Mouse (Mus musculus) ES-E14 (cell line): Measurements from ENCODE around the gene Cfhr1.

ENCODE experiments used
- CHD2 ChIP-seq: IDR thresholded peaks from 2 replicates; pipeline ENCODE4 v1.6.1; 2014; ENCODE audit warnings: mild to moderate bottlenecking, low read depth, low read length, inconsistent platforms
- MAFK ChIP-seq: IDR thresholded peaks from 2 replicates; pipeline ENCODE4 v1.6.1; 2014; ENCODE audit warnings: mild to moderate bottlenecking, low read depth, low read length, inconsistent platforms; ENCODE audit not compliant: insufficient read depth
- ZC3H11A ChIP-seq: IDR thresholded peaks from 2 replicates; pipeline ENCODE4 v1.6.1; 2012; ENCODE audit warnings: low read depth, mild to moderate bottlenecking, inconsistent platforms, low read length, borderline replicate concordance

DNA sequence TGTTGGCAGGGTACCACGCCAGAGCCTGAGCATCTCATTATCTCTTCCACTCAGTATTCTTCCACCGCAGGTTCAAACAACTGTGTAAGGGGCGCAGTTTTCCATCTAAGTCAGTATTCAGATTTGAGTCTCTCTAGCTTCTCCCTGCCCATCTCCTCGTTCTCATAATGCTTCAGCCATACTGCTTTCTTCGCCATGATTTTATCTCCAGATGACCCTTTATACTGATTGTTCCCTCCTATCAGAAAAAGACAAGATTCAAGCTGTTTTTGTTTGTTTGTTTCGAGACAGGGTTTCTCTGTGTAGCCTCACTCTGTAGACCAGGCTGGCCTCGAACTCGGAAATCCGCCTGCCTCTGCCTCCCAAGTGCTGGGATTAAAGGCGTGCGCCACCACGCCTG lies 45.5 kb downstream of the Cfhr1 start:
- TF ChIP-seq MAFK, result no peak
- TF ChIP-seq CHD2, result no peak
- no peak for TF ChIP-seq ZC3H11A
